Mouse (Mus musculus) embryonic facial prominence, embryonic 15.5 days (tissue): ENCODE data around the gene Rif1. TPM values are rescaled to one million over a fixed set of nuclear protein-coding genes. Genes with fewer than 3 reads are reported as not detected.

Experiments used
- ATAC-seq: fragments of 200-750 bp; cut with Nextera tagmentation; 2 replicates; pipeline ENCODE4 v1.8.0; 2017; ENCODE audit warnings: low read depth, moderate TSS enrichment; ENCODE audit not compliant: insufficient number of reproducible peaks, low FRiP score, low TSS enrichment
- H3K27ac ChIP-seq: fragments of 300-500 bp; sonication (generic); replicated peaks from 2 replicates; pipeline ENCODE4 v1.5.1; 2015; ENCODE audit warnings: mild to moderate bottlenecking, inconsistent platforms
- H3K27me3 ChIP-seq: fragments of 300-500 bp; sonication (generic); 2 replicates; pipeline ENCODE4 v1.6.1; 2015; ENCODE audit warnings: inconsistent platforms
- H3K36me3 ChIP-seq: fragments of 300-500 bp; sonication (generic); 2 replicates; pipeline ENCODE4 v1.6.1; 2015; ENCODE audit warnings: mild to moderate bottlenecking, inconsistent platforms
- H3K4me1 ChIP-seq: fragments of 300-500 bp; sonication (generic); 2 replicates; pipeline ENCODE4 v1.6.1; 2015; ENCODE audit warnings: inconsistent platforms
- H3K4me2 ChIP-seq: fragments of 300-500 bp; sonication (generic); replicated peaks from 2 replicates; pipeline ENCODE4 v1.6.1; 2015; ENCODE audit warnings: mild to moderate bottlenecking, inconsistent platforms
- H3K4me3 ChIP-seq: fragments of 300-500 bp; sonication (generic); replicated peaks from 2 replicates; pipeline ENCODE4 v1.5.1; 2015; ENCODE audit warnings: mild to moderate bottlenecking, inconsistent platforms
- H3K9ac ChIP-seq: fragments of 300-500 bp; sonication (generic); 2 replicates; pipeline ENCODE4 v1.6.1; 2015; ENCODE audit warnings: inconsistent platforms
- H3K9me3 ChIP-seq: fragments of 300-500 bp; sonication (generic); replicated peaks from 2 replicates; pipeline ENCODE4 v1.6.1; 2016; ENCODE audit warnings: inconsistent platforms
- WGBS: fragments of 180-500 bp; shearing (Covaris S2); methylation state at CpG from one replicate; pipeline ENCODE4 v1.1.7; 2015; 5-methylcytosine and 5-hydroxymethylcytosine counted together
- polyA plus RNA-seq: library from polyadenylated mRNA; unstranded; fragments of >200 nt; fragmentation: Nextera tagmentation; extraction: Ambion mirVana; gene quantifications from 2 replicates; pipeline ENCODE4 v1.2.1, GENCODE M21; 2015

Rif1 gene
- polyA plus RNA-seq: 28.9 and 34.7 TPM in 2 replicates

DNA sequence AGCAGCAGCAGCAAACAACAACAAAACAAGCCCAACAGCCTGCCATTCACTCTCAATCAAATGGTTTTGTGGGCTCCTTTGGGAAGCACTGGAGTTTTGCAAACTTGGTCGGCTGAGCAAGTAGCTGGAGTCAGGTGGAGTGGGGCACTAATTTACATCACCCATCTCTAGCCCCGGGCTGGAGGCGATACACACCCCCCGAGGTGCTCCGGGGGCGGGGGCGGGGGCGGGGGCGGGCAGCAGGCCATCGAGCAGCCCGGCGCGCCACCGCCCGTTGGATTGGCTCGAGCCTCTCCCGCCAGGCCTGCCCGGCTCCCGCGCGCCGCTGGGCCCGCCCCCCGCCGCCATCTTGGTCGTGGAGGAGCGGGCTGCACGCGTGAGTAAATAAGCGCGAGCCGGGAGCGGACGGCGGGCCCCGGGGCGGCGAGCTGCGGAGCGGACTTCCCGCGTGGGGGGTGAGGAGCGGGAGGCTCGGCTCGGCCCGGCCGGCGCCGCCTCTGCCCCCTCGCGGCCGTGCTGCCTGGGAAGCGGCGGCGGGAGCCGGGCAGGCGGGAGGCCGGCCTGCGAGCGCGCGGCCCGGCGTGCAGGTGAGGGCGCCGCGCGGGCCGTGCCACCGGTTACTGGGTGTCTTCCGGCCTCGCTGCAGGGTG, at the start of gene Rif1:
Rif1 (plus strand) TSS at position 342 of the 650 bp plus-strand sequence.
- WGBS: under 1% methylated on average over 62 of the region's 72 CpGs
- H3K9ac ChIP-seq: peak within 1 kb of the TSS; percentile 95
- H3K36me3 ChIP-seq: peaks cover 17% of the 10 kb centered on the region
- peak within 1 kb of the TSS; percentile 56 for H3K4me2 ChIP-seq
- H3K4me3 ChIP-seq: peak within 1 kb of the TSS; percentile 97
- ATAC-seq: peak; percentile 95
- peak within 1 kb of the TSS; percentile 90 for H3K27ac ChIP-seq
- 0 out of 2 replicates have a peak, but pooled peaks cover 10% of the 10 kb centered on the region for H3K4me1 ChIP-seq
- no peaks in the 10 kb centered on the region for H3K27me3 ChIP-seq
- no peaks in the 10 kb centered on the region for H3K9me3 ChIP-seq

DNA sequence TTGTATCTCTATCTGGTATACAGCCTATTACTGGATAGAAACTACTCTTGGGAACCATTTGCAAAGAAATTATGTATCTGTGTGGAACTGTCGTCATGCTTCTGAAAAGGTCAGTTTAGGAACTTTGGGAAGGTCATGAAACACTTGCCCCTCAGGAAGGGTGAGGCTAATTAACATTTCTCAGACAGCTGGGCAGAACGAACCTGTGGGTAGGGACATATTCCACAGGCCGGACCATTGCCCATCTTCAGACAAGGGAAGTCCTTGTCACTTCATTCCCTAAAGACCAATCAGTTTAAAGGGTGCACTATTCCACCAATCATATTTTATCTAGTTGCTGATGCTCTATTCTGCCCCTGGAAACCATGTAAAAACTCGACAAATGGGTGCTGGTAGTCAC, 45.6 kb upstream of the Rif1 start:
- H3K27ac ChIP-seq: no peak overlapping the region
- no peaks in the 10 kb centered on the region for H3K36me3 ChIP-seq
- ATAC-seq: no peak
- H3K4me1 ChIP-seq: no peaks in the 10 kb centered on the region
- H3K4me3 ChIP-seq: no peak overlapping the region
- no peaks in the 10 kb centered on the region for H3K9me3 ChIP-seq
- no peak overlapping the region for H3K4me2 ChIP-seq
- 61% methylated on average over 4 of the region's 4 CpGs for WGBS
- no peaks in the 10 kb centered on the region for H3K27me3 ChIP-seq
- no peak overlapping the region for H3K9ac ChIP-seq

DNA sequence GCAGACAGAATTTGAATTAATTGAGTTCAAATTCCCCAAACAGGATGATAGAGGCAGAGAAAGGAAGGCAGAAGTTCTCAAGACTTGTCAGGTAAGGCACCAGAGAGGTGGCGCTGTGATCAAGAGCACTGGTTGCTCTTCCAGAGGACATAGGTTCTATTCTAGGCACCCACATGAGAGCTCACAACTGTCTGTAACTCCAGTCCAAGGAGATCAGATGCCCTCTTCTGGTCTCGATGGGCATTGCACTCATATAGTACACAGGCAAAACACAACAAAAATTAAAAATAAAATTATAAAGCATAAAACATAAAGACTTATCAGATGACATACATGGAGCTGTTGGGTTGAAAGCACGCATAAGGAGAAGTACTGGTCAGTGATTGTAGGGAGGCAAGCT, 43.2 kb upstream of the Rif1 start:
- no peak for ATAC-seq
- Histone ChIP-seq H3K4me2 (no peak overlapping the region), H3K27ac (no peak overlapping the region), H3K27me3 (no peaks in the 10 kb centered on the region), H3K4me3 (no peak overlapping the region), H3K36me3 (no peaks in the 10 kb centered on the region), H3K9me3 (no peaks in the 10 kb centered on the region), H3K9ac (no peak overlapping the region), H3K4me1 (no peaks in the 10 kb centered on the region)
- WGBS: 91% methylated on average over 3 of the region's 3 CpGs

DNA sequence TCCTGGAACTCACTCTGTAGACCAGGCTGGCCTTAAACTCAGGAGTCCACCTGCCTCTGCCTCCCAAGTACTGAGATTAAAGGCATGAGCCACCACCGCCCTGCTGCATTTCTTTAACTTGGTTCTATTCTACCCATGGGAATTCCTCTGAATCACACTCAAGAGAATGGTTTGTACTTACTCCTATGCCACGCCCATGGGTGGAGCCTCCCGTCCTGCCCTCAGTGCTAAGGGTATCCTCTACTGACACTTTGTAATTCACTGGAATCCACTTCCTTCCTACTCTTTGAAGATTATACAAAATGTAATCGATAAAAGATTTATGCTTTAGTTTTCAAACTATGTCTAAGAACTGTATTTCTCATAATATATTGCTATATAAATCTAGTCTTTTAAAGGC, 41.1 kb upstream of the Rif1 start:
- ATAC-seq: no peak
- Histone ChIP-seq H3K27me3 (no peaks in the 10 kb centered on the region), H3K4me1 (no peaks in the 10 kb centered on the region), H3K4me3 (no peak overlapping the region), H3K27ac (no peak overlapping the region), H3K9ac (no peak overlapping the region), H3K9me3 (no peaks in the 10 kb centered on the region), H3K36me3 (no peaks in the 10 kb centered on the region), H3K4me2 (no peak overlapping the region)
- 76% methylated on average over 4 of the region's 4 CpGs for WGBS

DNA sequence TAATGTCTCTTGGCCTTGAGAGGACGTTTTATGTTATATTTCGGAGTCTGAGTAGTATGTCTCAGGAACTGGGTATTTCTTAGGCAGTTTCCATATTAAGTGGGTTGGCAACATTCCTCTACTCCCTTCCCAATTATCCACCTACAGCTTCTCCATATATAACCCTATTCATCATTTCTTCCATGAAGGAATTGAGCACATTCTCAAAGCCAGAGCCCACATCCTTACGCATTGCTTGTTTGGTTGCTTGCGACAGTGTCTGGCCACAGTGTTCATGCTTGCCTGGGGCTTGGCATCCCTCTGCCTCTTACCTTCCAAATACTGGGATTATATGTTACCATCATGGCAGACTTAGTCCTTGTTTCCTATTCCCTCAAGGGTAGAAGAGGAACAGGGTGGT, 38.0 kb upstream of the Rif1 start:
- H3K27ac ChIP-seq: no peak overlapping the region
- 76% methylated on average over 4 of the region's 4 CpGs for WGBS

DNA sequence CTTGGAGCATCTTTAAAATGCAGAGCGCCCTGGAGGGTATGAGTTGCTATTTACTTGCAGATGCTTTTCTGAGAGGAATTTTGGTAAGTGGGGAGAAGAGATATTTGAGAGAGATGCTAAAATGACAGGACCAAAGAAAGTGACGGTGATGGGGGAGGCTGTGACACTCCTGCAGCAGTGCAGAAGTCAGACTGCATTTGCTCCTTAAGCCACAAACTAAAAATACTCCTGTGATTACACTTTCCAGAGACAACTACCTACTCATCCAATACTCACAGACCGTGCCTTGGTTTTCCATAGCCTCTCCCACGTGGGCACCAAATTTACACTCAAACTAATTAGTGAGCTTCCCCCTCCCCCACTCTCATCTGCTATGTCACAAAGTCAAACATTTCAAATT, 37.5 kb upstream of the Rif1 start:
- no peaks in the 10 kb centered on the region for H3K9me3 ChIP-seq
- no peak overlapping the region for H3K27ac ChIP-seq
- no peaks in the 10 kb centered on the region for H3K36me3 ChIP-seq
- 52% methylated on average over 4 of the region's 4 CpGs for WGBS
- H3K4me2 ChIP-seq: no peak overlapping the region
- peaks cover 13% of the 10 kb centered on the region; the same call in 1 of the 2 replicates for H3K4me1 ChIP-seq
- H3K9ac ChIP-seq: no peak overlapping the region
- H3K4me3 ChIP-seq: no peak overlapping the region
- no peak for ATAC-seq
- no peaks in the 10 kb centered on the region for H3K27me3 ChIP-seq

More for the DNA sequence above, 38.0 kb upstream of the Rif1 start:
- Histone ChIP-seq H3K4me2 (no peak overlapping the region), H3K4me1 (peaks cover 10% of the 10 kb centered on the region; the same call in 1 of the 2 replicates), H3K4me3 (no peak overlapping the region), H3K9ac (no peak overlapping the region), H3K36me3 (no peaks in the 10 kb centered on the region), H3K9me3 (no peaks in the 10 kb centered on the region), H3K27me3 (no peaks in the 10 kb centered on the region)
- ATAC-seq: no peak

DNA sequence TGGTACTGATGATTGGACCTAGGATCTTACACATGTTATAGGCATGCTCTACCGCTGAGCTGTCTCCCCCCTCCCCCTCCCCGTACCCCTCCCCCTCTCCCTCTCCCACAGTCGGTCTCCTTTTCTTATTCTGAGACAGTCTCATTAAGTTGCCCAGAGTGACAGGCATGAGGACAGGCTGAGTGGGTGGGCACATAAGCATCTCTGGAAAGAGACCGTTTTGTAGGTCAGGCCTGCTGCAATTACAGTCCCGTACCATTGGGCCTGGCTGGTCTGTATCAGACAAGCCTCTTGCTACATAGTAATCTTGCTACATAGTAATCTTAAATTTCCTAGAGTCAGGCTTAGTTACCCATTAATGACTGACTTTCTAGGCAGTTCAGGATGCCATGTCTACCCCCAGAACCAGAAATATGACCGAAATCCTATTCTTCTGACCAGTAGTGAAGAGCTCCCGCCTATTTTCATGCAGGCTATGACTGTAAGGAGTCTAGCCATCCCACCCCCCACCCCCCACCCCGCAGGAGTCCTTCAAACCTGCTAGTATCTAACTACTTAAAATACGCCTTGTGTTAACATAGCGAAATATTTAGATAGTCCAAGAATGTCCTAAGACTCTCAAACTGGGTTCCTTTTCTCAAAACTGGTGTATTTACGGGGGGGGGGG, 35.6 kb upstream of the Rif1 start:
- no peak overlapping the region for H3K9ac ChIP-seq
- no peaks in the 10 kb centered on the region for H3K36me3 ChIP-seq
- no peaks in the 10 kb centered on the region for H3K9me3 ChIP-seq
- peaks cover 16% of the 10 kb centered on the region; the same call in 1 of the 2 replicates for H3K4me1 ChIP-seq
- no peak for ATAC-seq
- peak overlapping the region; percentile 53; the same call in 1 of the 2 replicates for H3K4me3 ChIP-seq
- no peaks in the 10 kb centered on the region for H3K27me3 ChIP-seq
- peak overlapping the region; percentile 54 for H3K4me2 ChIP-seq
- H3K27ac ChIP-seq: no peak overlapping the region
- 35% methylated on average over 10 of the region's 11 CpGs for WGBS

DNA sequence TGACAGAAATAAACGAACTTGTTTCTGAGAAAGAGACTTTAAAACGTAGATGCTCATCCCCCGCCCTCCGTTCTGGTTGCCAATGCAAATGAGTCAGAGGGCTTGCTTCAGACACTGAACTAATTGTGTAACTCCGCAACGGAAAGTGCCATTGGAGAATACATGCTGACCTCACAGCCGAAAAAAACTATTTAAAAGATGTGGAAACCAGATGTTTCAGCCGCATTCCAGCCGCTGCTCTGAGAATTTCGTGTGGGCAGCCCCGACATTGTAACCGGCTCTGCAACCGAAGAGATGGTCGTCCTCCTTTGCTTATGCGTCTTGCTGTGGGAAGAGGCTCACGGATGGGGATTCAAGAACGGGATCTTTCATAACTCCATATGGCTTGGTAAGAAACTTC, 34.8 kb upstream of the Rif1 start, which contains the start of gene Tnfaip6:
Tnfaip6 (plus strand) TSS at position 128 of the 400 bp plus-strand sequence.
- H3K9me3 ChIP-seq: no peaks in the 10 kb centered on the region
- ATAC-seq: peak; percentile 76
- peak within 1 kb of the TSS; percentile 85 for H3K27ac ChIP-seq
- peak within 1 kb of the TSS; percentile 44; the same call in 1 of the 2 replicates for H3K9ac ChIP-seq
- H3K36me3 ChIP-seq: no peaks in the 10 kb centered on the region
- WGBS: 0% methylated on average over 17 of the region's 17 CpGs
- peak within 1 kb of the TSS; percentile 53 for H3K4me3 ChIP-seq
- H3K4me2 ChIP-seq: peak within 1 kb of the TSS; percentile 54
- no peaks in the 10 kb centered on the region for H3K27me3 ChIP-seq
- H3K4me1 ChIP-seq: peaks cover 20% of the 10 kb centered on the region

DNA sequence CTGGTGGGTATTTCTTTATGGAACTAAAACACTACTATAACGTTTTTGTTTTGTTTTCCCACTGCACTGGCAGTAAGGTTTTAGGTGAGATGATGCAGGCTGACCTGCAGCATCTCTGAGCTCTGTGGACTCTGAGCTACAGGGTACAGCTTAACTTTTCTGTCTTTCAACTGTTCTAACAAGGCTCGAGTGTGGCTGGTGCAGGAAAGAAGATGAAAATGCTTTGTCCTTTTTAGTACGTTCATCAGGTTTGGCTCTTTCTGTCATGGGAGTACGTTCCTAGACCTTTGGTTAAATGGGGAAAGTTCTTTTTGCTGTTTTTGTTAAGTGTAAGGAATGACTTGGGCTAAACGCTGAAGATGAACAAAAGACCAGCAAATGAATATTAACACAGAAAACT, 34.1 kb upstream of the Rif1 start:
- H3K36me3 ChIP-seq: no peaks in the 10 kb centered on the region
- H3K4me1 ChIP-seq: peaks cover 22% of the 10 kb centered on the region
- H3K4me2 ChIP-seq: peak overlapping the region; percentile 54
- ATAC-seq: no peak
- H3K9ac ChIP-seq: no peak overlapping the region
- H3K4me3 ChIP-seq: peak overlapping the region; percentile 53
- H3K9me3 ChIP-seq: no peaks in the 10 kb centered on the region
- H3K27me3 ChIP-seq: no peaks in the 10 kb centered on the region
- 23% methylated on average over 5 of the region's 5 CpGs for WGBS
- H3K27ac ChIP-seq: peak overlapping the region; percentile 82

DNA sequence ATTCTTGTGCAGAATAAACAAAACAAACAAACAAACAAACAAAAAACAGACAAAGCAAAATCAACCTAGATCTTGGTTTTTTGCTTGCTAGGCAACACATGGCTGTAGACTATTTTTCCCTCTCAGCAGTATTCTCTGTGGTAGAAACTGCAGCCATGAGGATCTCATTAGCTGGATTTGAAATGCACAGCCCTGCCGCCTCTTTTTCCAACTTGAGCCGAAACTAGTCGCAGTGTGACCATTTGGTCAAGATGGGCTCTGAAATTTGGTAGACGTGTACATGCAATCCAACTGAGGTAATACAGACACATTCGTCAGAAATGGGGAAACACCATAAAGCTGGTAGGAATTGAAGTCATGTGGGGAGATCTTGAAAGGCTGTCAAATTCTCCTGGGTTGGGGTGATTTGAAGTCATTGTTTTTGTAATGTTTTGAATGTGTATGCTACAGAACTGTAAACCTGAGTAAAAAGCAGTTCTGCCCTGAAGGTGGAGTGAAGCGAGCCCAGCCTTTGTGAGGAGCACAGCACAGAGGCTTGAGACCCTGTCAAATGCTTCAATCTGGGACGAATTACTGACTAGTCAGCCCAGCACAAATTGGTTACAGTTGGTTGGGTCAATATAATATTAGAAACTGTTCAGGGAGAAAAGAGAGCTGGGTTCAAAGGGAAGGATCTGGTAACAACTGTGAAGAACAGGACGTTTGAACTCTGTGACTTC, 33.4 kb upstream of the Rif1 start:
- Histone ChIP-seq H3K4me2 (peak overlapping the region; percentile 54), H3K9ac (peak overlapping the region; percentile 10; the same call in 1 of the 2 replicates), H3K9me3 (no peaks in the 10 kb centered on the region), H3K36me3 (peaks cover 1% of the 10 kb centered on the region; the same call in 1 of the 2 replicates), H3K4me1 (peaks cover 23% of the 10 kb centered on the region), H3K27me3 (no peaks in the 10 kb centered on the region), H3K27ac (peak overlapping the region; percentile 82), H3K4me3 (peak overlapping the region; percentile 53)
- no peak for ATAC-seq
- WGBS: 19% methylated on average over 8 of the region's 8 CpGs

DNA sequence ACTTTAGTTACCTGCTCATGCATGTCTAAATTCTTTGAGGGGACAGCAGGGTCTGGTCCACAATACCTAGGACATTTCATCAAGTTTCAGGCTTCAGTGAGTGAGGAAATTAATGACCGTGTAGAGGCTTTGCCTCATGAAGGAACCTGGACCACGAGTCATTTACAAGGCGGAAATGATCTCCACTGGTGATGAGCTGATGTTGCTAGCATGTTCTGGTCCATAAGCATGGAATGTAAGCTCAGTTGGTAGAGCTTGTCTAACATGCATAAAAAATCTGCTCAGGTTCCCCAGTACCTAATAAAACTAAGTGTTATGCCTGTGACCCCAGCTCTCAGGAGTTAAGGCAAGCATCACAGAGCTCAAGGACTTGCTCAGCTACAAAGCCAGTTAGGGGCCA, 30.5 kb upstream of the Rif1 start:
- Histone ChIP-seq H3K4me2 (no peak overlapping the region), H3K9ac (no peak overlapping the region), H3K27me3 (no peaks in the 10 kb centered on the region), H3K27ac (no peak overlapping the region), H3K36me3 (peaks cover 15% of the 10 kb centered on the region; the same call in 1 of the 2 replicates), H3K9me3 (no peaks in the 10 kb centered on the region), H3K4me3 (no peak overlapping the region), H3K4me1 (peaks cover 20% of the 10 kb centered on the region)
- ATAC-seq: no peak
- 77% methylated on average over 3 of the region's 3 CpGs for WGBS
